Mouse (Mus musculus) urinary bladder, adult 2 months (tissue): Measurements from ENCODE around the gene Gm40193. TPM values are rescaled to one million over a fixed set of nuclear protein-coding genes. Genes with fewer than 3 reads are reported as not detected.
"Not testable (repeated sequence)": the region's sequence is repeated elsewhere in the genome, so short reads cannot be mapped to it uniquely, and the experiment has no call there.

Experiments
- DNase-seq: peaks from one replicate; pipeline ENCODE4 v3.0.0; 2022; ENCODE audit warnings: low spot score
- polyA plus RNA-seq: library from polyadenylated mRNA; depleted of rRNA; stranded (reverse); fragments of >200 nt; gene quantifications from 2 replicates; pipeline ENCODE4 v1.2.3, GENCODE M21; 2012; rRNA removed

Gm40193 gene
- not detected in 2 replicates for polyA plus RNA-seq

- DNase-seq = no peak
Observed at GRCm38 (mm10) chr11:70532839-70533238, at the start of gene Gm40193. TSS of gene Gm40193 (minus strand) at chr11:70532939.

GRCm38 (mm10) chr11:70582196-70582595, 49.5 kb upstream of the Gm40193 start:
- DNase-seq = no peak

GRCm38 (mm10) chr11:70580921-70581320, 48.2 kb upstream of the Gm40193 start:
- DNase-seq = no peak

- DNase-seq = no peak
Observed at GRCm38 (mm10) chr11:70580358-70580720, 47.6 kb upstream of the Gm40193 start.

GRCm38 (mm10) chr11:70579710-70580357, 47.1 kb upstream of the Gm40193 start:
- no peak for DNase-seq

- DNase-seq = no peak
Observed at GRCm38 (mm10) chr11:70578962-70579361, 46.2 kb upstream of the Gm40193 start.

- DNase-seq = no peak
Observed at GRCm38 (mm10) chr11:70577201-70577600, 44.5 kb upstream of the Gm40193 start.

GRCm38 (mm10) chr11:70573872-70574271, 41.1 kb upstream of the Gm40193 start:
- no peak for DNase-seq

- no peak for DNase-seq
Observed at GRCm38 (mm10) chr11:70572348-70572902, 39.7 kb upstream of the Gm40193 start.

GRCm38 (mm10) chr11:70571641-70572040, 38.9 kb upstream of the Gm40193 start:
- no peak for DNase-seq

- DNase-seq = not testable (repeated sequence)
Observed at GRCm38 (mm10) chr11:70570614-70571013, 37.9 kb upstream of the Gm40193 start.

GRCm38 (mm10) chr11:70566586-70566985, 33.8 kb upstream of the Gm40193 start:
- DNase-seq = no peak

GRCm38 (mm10) chr11:70564276-70564873, 31.6 kb upstream of the Gm40193 start:
- no peak for DNase-seq

- DNase-seq = no peak
Observed at GRCm38 (mm10) chr11:70563470-70564275, 30.9 kb upstream of the Gm40193 start.

- DNase-seq = no peak
Observed at GRCm38 (mm10) chr11:70562995-70563469, 30.3 kb upstream of the Gm40193 start.

- DNase-seq = peak; percentile 83
Observed at GRCm38 (mm10) chr11:70562287-70562994, 29.7 kb upstream of the Gm40193 start, which contains the start of gene Mink1. TSS of gene Mink1 (plus strand) at chr11:70562881.

GRCm38 (mm10) chr11:70561937-70562286, 29.2 kb upstream of the Gm40193 start:
- DNase-seq = no peak

GRCm38 (mm10) chr11:70557545-70557944, 24.8 kb upstream of the Gm40193 start:
- no peak for DNase-seq

GRCm38 (mm10) chr11:70553940-70554339, 21.2 kb upstream of the Gm40193 start:
- no peak for DNase-seq

- DNase-seq = no peak
Observed at GRCm38 (mm10) chr11:70551526-70551925, 18.8 kb upstream of the Gm40193 start.

- DNase-seq = no peak
Observed at GRCm38 (mm10) chr11:70544496-70544895, 11.8 kb upstream of the Gm40193 start.

- DNase-seq = no peak
Observed at GRCm38 (mm10) chr11:70541415-70541814, 8.7 kb upstream of the Gm40193 start.
